In genomic region chr9:116862341-116862740, GRCm38 (mm10) we compare ENCODE assay signal across 26 mouse cellular contexts.
"Had no signal": no experiment of that assay in that cellular context is flagged by ENCODE, and none has a peak within 500 bp of the region (broad histone marks: within the 10 kb centered on the region; RNA-seq: fewer than 3 reads in every experiment).

No protein-coding gene starts in this region.

- H3K36me3 ChIP-seq: embryonic facial prominence, embryonic 12.5 days; embryonic facial prominence, embryonic 15.5 days; forebrain, embryonic 10.5 days; forebrain, embryonic 12.5 days; forebrain, embryonic 15.5 days had no signal

- H3K27ac ChIP-seq: embryonic facial prominence, embryonic 12.5 days; embryonic facial prominence, embryonic 13.5 days; embryonic facial prominence, embryonic 15.5 days; forebrain, embryonic 10.5 days; forebrain, embryonic 12.5 days; forebrain, embryonic 13.5 days; forebrain, embryonic 15.5 days; gastrocnemius, adult 2 months; heart, adult 2 months had no signal

- ATAC-seq: forebrain, embryonic 13.5 days; forebrain, embryonic 14.5 days; forebrain, embryonic 15.5 days; forebrain, embryonic 16.5 days; forebrain, postnatal 0 days had no signal

- H3K9me3 ChIP-seq: embryonic facial prominence, embryonic 12.5 days; embryonic facial prominence, embryonic 13.5 days; embryonic facial prominence, embryonic 15.5 days; forebrain, embryonic 12.5 days; forebrain, embryonic 13.5 days; forebrain, embryonic 15.5 days had no signal

- DNase-seq: cerebellum, adult 8-10 months; cerebellum, adult 9-10 months; cerebellum, adult 9-11 months; cerebellum, postnatal 10 days; cerebellum, postnatal 14 days; cerebellum, postnatal 25 days; cerebellum, postnatal 36 days; embryo, embryonic 11 days; forebrain, postnatal 0 days; gastrocnemius, adult 2 months; gastrocnemius, postnatal 10 days; gastrocnemius, postnatal 14 days; gastrocnemius, postnatal 25 days; gastrocnemius, postnatal 36 days; heart, adult 18-20 months; heart, adult 2 months had no signal

- H3K9ac ChIP-seq: embryonic facial prominence, embryonic 12.5 days; embryonic facial prominence, embryonic 13.5 days; embryonic facial prominence, embryonic 15.5 days; forebrain, embryonic 12.5 days; forebrain, embryonic 13.5 days; forebrain, embryonic 15.5 days; forebrain, postnatal 0 days had no signal

- H3K4me2 ChIP-seq: embryonic facial prominence, embryonic 12.5 days; embryonic facial prominence, embryonic 13.5 days; embryonic facial prominence, embryonic 15.5 days; forebrain, embryonic 12.5 days; forebrain, embryonic 13.5 days; forebrain, embryonic 15.5 days had no signal

- H3K4me3 ChIP-seq: embryonic facial prominence, embryonic 12.5 days; embryonic facial prominence, embryonic 13.5 days; embryonic facial prominence, embryonic 15.5 days; erythroblast, embryonic 14.5 days; forebrain, embryonic 10.5 days; forebrain, embryonic 12.5 days; forebrain, embryonic 13.5 days; forebrain, embryonic 15.5 days; gastrocnemius, adult 2 months; heart, adult 2 months had no signal

- H3K4me1 ChIP-seq: embryonic facial prominence, embryonic 12.5 days; forebrain, embryonic 10.5 days; forebrain, embryonic 12.5 days; forebrain, embryonic 13.5 days; forebrain, embryonic 15.5 days had no signal

- H3K27me3 ChIP-seq: embryonic facial prominence, embryonic 12.5 days; embryonic facial prominence, embryonic 13.5 days; embryonic facial prominence, embryonic 15.5 days; forebrain, embryonic 12.5 days; forebrain, embryonic 13.5 days; forebrain, embryonic 15.5 days had no signal
